Mouse (Mus musculus) small intestine, adult 2 months (tissue): ENCODE measurements around the gene Ass1. TPM values are rescaled to one million over a fixed set of nuclear protein-coding genes. Genes with fewer than 3 reads are reported as not detected.

Experiments used
- H3K27ac ChIP-seq: fragments of 200-500 bp; 2 replicates; pipeline ENCODE4 v1.5.1; 2012; ENCODE audit warnings: low read depth, low read length, control low read depth, inconsistent platforms; ENCODE audit not compliant: insufficient read depth
- H3K27me3 ChIP-seq: fragments of 200-500 bp; 2 replicates; pipeline ENCODE4 v1.6.1; 2012; ENCODE audit warnings: mild to moderate bottlenecking, moderate library complexity, low read length, inconsistent platforms; ENCODE audit not compliant: control insufficient read depth, insufficient read depth
- H3K36me3 ChIP-seq: fragments of 200-500 bp; 2 replicates; pipeline ENCODE4 v1.6.1; 2012; ENCODE audit warnings: mild to moderate bottlenecking, low read length, control low read depth, inconsistent platforms; ENCODE audit not compliant: control insufficient read depth, insufficient read depth
- H3K4me1 ChIP-seq: fragments of 200-500 bp; 2 replicates; pipeline ENCODE4 v1.6.1; 2012; ENCODE audit warnings: low read length, inconsistent platforms, mixed read lengths; ENCODE audit not compliant: control insufficient read depth, insufficient read depth, insufficient read length
- H3K4me3 ChIP-seq: fragments of 200-500 bp; 2 replicates; pipeline ENCODE4 v1.5.1; 2012; ENCODE audit warnings: low read depth, mild to moderate bottlenecking, control low read depth, inconsistent platforms, low read length, moderate library complexity
- CTCF ChIP-seq: fragments of 200-500 bp; IDR thresholded peaks from 2 replicates; pipeline ENCODE4 v1.5.1; 2012; ENCODE audit warnings: low read depth, mild to moderate bottlenecking, control low read depth, inconsistent platforms, low read length, moderate library complexity, mixed read lengths; ENCODE audit not compliant: insufficient replicate concordance, insufficient read length; ENCODE audit errors: extremely low read depth
- POLR2A ChIP-seq: fragments of 200-500 bp; IDR thresholded peaks from 2 replicates; pipeline ENCODE4 v1.6.1; 2012; ENCODE audit warnings: low read depth, mild to moderate bottlenecking, control low read depth, inconsistent platforms, low read length, moderate library complexity
- whole genome bisulfite sequencing: fragments of 180-500 bp; shearing (Covaris S2); methylation state at CpG from one replicate; pipeline ENCODE4 v1.1.7; 2018; 5-methylcytosine and 5-hydroxymethylcytosine counted together
- polyA plus RNA-seq: library from polyadenylated mRNA; depleted of rRNA; stranded (reverse); fragments of >200 nt; gene quantifications from 2 replicates; pipeline ENCODE4 v1.2.3, GENCODE M21; 2012; rRNA removed

Gene Ass1
- 4.3 and 5.2 TPM in 2 replicates for polyA plus RNA-seq

GRCm38 (mm10) chr2:31469931-31470682, at the start of gene Ass1:
TSS of gene Ass1 (plus strand) at chr2:31470207.
- H3K27ac ChIP-seq = no peak within 1 kb of the TSS
- peak within 1 kb of the TSS; percentile 56 for H3K4me3 ChIP-seq
- H3K27me3 ChIP-seq = peaks cover 5% of the 10 kb centered on the region; the same call in 1 of the 2 replicates
- TF ChIP-seq POLR2A (no peak), CTCF (no peak)
- H3K4me1 ChIP-seq = peaks cover 8% of the 10 kb centered on the region; the same call in 1 of the 2 replicates
- no peaks in the 10 kb centered on the region for H3K36me3 ChIP-seq
- WGBS = under 1% methylated on average over 49 of the region's 49 CpGs

GRCm38 (mm10) chr2:31420914-31421313, 49.1 kb upstream of the Ass1 start:
- Histone ChIP-seq H3K27me3 (no peaks in the 10 kb centered on the region), H3K4me1 (no peaks in the 10 kb centered on the region), H3K36me3 (no peaks in the 10 kb centered on the region), H3K27ac (no peak overlapping the region), H3K4me3 (no peak overlapping the region)
- 70% methylated on average over 6 of the region's 6 CpGs for WGBS
- no peak for TF ChIP-seq CTCF
- no peak for TF ChIP-seq POLR2A

GRCm38 (mm10) chr2:31422576-31422975, 47.4 kb upstream of the Ass1 start:
- 42% methylated on average over 6 of the region's 6 CpGs for WGBS
- Histone ChIP-seq H3K36me3 (no peaks in the 10 kb centered on the region), H3K4me1 (no peaks in the 10 kb centered on the region), H3K27ac (no peak overlapping the region), H3K4me3 (no peak overlapping the region), H3K27me3 (no peaks in the 10 kb centered on the region)
- TF ChIP-seq CTCF = no peak
- no peak for TF ChIP-seq POLR2A

- H3K36me3 ChIP-seq = no peaks in the 10 kb centered on the region
- H3K4me1 ChIP-seq = no peaks in the 10 kb centered on the region
- 64% methylated on average over 5 of the region's 5 CpGs for WGBS
- H3K27ac ChIP-seq = no peak overlapping the region
- H3K27me3 ChIP-seq = no peaks in the 10 kb centered on the region
- TF ChIP-seq POLR2A (no peak), CTCF (no peak)
- no peak overlapping the region for H3K4me3 ChIP-seq
Observed at GRCm38 (mm10) chr2:31431477-31431876, 38.5 kb upstream of the Ass1 start.

GRCm38 (mm10) chr2:31434746-31435145, 35.3 kb upstream of the Ass1 start:
- TF ChIP-seq CTCF (no peak), POLR2A (no peak)
- H3K4me3 ChIP-seq = no peak overlapping the region
- no peak overlapping the region for H3K27ac ChIP-seq
- no peaks in the 10 kb centered on the region for H3K4me1 ChIP-seq
- no peaks in the 10 kb centered on the region for H3K36me3 ChIP-seq
- WGBS = 60% methylated on average over 10 of the region's 10 CpGs
- no peaks in the 10 kb centered on the region for H3K27me3 ChIP-seq

GRCm38 (mm10) chr2:31435567-31435966, 34.4 kb upstream of the Ass1 start:
- TF ChIP-seq CTCF (peak; percentile 48; the same call in 1 of the 2 replicates), POLR2A (no peak)
- no peaks in the 10 kb centered on the region for H3K4me1 ChIP-seq
- H3K4me3 ChIP-seq = no peak overlapping the region
- no peaks in the 10 kb centered on the region for H3K36me3 ChIP-seq
- WGBS = 40% methylated on average over 6 of the region's 6 CpGs
- H3K27me3 ChIP-seq = no peaks in the 10 kb centered on the region
- no peak overlapping the region for H3K27ac ChIP-seq

- Histone ChIP-seq H3K4me1 (no peaks in the 10 kb centered on the region), H3K27me3 (no peaks in the 10 kb centered on the region), H3K4me3 (no peak overlapping the region), H3K36me3 (no peaks in the 10 kb centered on the region), H3K27ac (no peak overlapping the region)
- 80% methylated on average over 14 of the region's 14 CpGs for WGBS
- TF ChIP-seq CTCF (no peak), POLR2A (no peak)
Observed at GRCm38 (mm10) chr2:31437480-31438245, 32.3 kb upstream of the Ass1 start.
